Mouse (Mus musculus) kidney, embryonic 16.5 days (tissue): ENCODE data around the gene Dynll1. TPM values are rescaled to one million over a fixed set of nuclear protein-coding genes. Genes with fewer than 3 reads are reported as not detected.

ENCODE experiments used
- ATAC-seq: fragments of 200-750 bp; cut with Nextera tagmentation; 2 replicates; pipeline ENCODE4 v1.8.0; 2017; ENCODE audit warnings: moderate TSS enrichment; ENCODE audit not compliant: low FRiP score, low TSS enrichment
- H3K27ac ChIP-seq: fragments of 300-500 bp; sonication (generic); 2 replicates; pipeline ENCODE4 v1.5.1; 2014; ENCODE audit warnings: low read length
- H3K27me3 ChIP-seq: fragments of 300-500 bp; sonication (generic); 2 replicates; pipeline ENCODE4 v1.6.1; 2014; ENCODE audit warnings: low read length, control low read depth, mixed read lengths; ENCODE audit not compliant: insufficient read depth
- H3K36me3 ChIP-seq: fragments of 300-500 bp; sonication (generic); 2 replicates; pipeline ENCODE4 v1.6.1; 2014; ENCODE audit warnings: low read length, control low read depth, mixed read lengths; ENCODE audit not compliant: insufficient read depth
- H3K4me1 ChIP-seq: fragments of 300-500 bp; sonication (generic); 2 replicates; pipeline ENCODE4 v1.6.1; 2014; ENCODE audit warnings: low read length, control low read depth, mixed read lengths; ENCODE audit not compliant: insufficient read depth
- H3K4me2 ChIP-seq: fragments of 300-500 bp; sonication (generic); replicated peaks from 2 replicates; pipeline ENCODE4 v1.6.1; 2014; ENCODE audit warnings: low read depth, low read length
- H3K4me3 ChIP-seq: fragments of 300-500 bp; sonication (generic); 2 replicates; pipeline ENCODE4 v1.5.1; 2014; ENCODE audit warnings: mild to moderate bottlenecking, low read length
- H3K9ac ChIP-seq: fragments of 300-500 bp; sonication (generic); replicated peaks from 2 replicates; pipeline ENCODE4 v1.6.1; 2014; ENCODE audit warnings: low read length
- H3K9me3 ChIP-seq: fragments of 300-500 bp; sonication (generic); 2 replicates; pipeline ENCODE4 v1.6.1; 2016; ENCODE audit warnings: low read length, control low read depth
- WGBS: fragments of 180-500 bp; shearing (Covaris S2); extraction: QIAGEN DNeasy Blood & Tissue Kit; methylation state at CpG from one replicate; pipeline ENCODE4 v1.1.7; 2014; 5-methylcytosine and 5-hydroxymethylcytosine counted together
- polyA plus RNA-seq: library from polyadenylated mRNA; unstranded; fragments of >200 nt; fragmentation: Nextera tagmentation; extraction: Ambion mirVana; gene quantifications from 2 replicates; pipeline ENCODE4 v1.2.1, GENCODE M21; 2015

Dynll1 gene
- polyA plus RNA-seq: 1,559 and 1,634 TPM in 2 replicates

- ATAC-seq: peak; percentile 98
- Histone ChIP-seq H3K27me3 (no peaks in the 10 kb centered on the region), H3K27ac (peak within 1 kb of the TSS; percentile 96), H3K9ac (peak within 1 kb of the TSS; percentile 92), H3K4me1 (peaks cover 24% of the 10 kb centered on the region), H3K4me2 (peak within 1 kb of the TSS; percentile 63), H3K4me3 (peak within 1 kb of the TSS; percentile 94), H3K9me3 (no peaks in the 10 kb centered on the region), H3K36me3 (peaks cover 30% of the 10 kb centered on the region)
- under 1% methylated on average over 65 of the region's 66 CpGs for WGBS
Observed at GRCm38 (mm10) chr5:115300792-115301614, at the start of gene Dynll1. Gene Dynll1 (minus strand): TSS chr5:115300999.

DNA sequence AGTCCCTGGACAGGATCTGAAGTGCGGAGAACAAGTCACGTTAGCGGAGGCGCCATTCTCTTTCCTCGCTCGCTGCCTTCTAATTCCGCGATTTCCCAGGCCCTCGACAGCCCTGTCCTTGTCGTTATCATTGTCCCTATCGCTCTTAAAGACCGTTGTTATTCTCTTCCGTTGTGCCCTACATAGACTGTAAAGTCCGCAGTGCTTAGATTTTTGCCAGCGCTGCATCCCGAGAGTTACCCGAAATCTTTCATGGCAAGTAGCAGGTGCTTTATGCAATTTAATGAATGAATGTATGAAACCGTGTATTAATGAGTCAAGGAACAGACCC lies 48.4 kb upstream of the Dynll1 start:
- Histone ChIP-seq H3K9ac (peak overlapping the region; percentile 71), H3K27ac (peak overlapping the region; percentile 88), H3K4me2 (peak overlapping the region; percentile 71), H3K36me3 (peaks cover 18% of the 10 kb centered on the region), H3K9me3 (peaks cover 3% of the 10 kb centered on the region; the same call in 1 of the 2 replicates), H3K27me3 (no peaks in the 10 kb centered on the region; the same call in 1 of the 2 replicates), H3K4me1 (peaks cover 9% of the 10 kb centered on the region), H3K4me3 (peak overlapping the region; percentile 81)
- WGBS: 1% methylated on average over 18 of the region's 18 CpGs
- ATAC-seq: peak; percentile 25

GRCm38 (mm10) chr5:115348546-115349224 lies 47.9 kb upstream of the Dynll1 start, which contains the start of gene Cox6a1:
Gene Cox6a1 (minus strand): TSS chr5:115348981.
- Histone ChIP-seq H3K4me2 (peak within 1 kb of the TSS; percentile 71), H3K9ac (peak within 1 kb of the TSS; percentile 71), H3K4me1 (peaks cover 9% of the 10 kb centered on the region), H3K27ac (peak within 1 kb of the TSS; percentile 88), H3K36me3 (peaks cover 23% of the 10 kb centered on the region), H3K9me3 (peaks cover 3% of the 10 kb centered on the region; the same call in 1 of the 2 replicates), H3K27me3 (no peaks in the 10 kb centered on the region; the same call in 1 of the 2 replicates), H3K4me3 (peak within 1 kb of the TSS; percentile 81)
- WGBS: 0% methylated on average over 72 of the region's 74 CpGs
- peak; percentile 95 for ATAC-seq

DNA sequence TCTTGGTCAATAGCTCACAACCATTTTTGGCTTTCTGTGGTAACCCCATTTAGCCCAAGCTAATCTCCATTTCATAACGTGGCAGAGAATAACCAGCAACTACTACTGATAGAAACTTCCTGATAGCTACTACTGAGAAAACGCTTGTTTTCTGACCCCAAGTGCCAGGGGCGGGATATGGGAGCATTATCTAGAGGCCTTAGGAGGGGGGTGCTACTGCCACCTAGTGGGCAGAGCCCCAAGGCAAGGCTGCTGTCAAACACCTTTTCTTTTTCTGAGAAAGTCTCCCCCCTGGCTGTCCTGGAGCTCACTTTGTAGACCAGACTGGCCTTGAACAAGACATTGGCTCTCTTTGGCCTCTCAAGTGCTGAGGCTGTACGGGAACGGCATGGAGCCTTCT lies 46.8 kb upstream of the Dynll1 start:
- Histone ChIP-seq H3K4me3 (peak overlapping the region; percentile 81), H3K9me3 (peaks cover 3% of the 10 kb centered on the region; the same call in 1 of the 2 replicates), H3K4me1 (peaks cover 9% of the 10 kb centered on the region), H3K9ac (peak overlapping the region; percentile 45), H3K27ac (no peak overlapping the region; the same call in 1 of the 2 replicates), H3K4me2 (peak overlapping the region; percentile 71), H3K36me3 (peaks cover 35% of the 10 kb centered on the region), H3K27me3 (no peaks in the 10 kb centered on the region; the same call in 1 of the 2 replicates)
- no peak for ATAC-seq
- WGBS: 1% methylated on average over 5 of the region's 5 CpGs

DNA sequence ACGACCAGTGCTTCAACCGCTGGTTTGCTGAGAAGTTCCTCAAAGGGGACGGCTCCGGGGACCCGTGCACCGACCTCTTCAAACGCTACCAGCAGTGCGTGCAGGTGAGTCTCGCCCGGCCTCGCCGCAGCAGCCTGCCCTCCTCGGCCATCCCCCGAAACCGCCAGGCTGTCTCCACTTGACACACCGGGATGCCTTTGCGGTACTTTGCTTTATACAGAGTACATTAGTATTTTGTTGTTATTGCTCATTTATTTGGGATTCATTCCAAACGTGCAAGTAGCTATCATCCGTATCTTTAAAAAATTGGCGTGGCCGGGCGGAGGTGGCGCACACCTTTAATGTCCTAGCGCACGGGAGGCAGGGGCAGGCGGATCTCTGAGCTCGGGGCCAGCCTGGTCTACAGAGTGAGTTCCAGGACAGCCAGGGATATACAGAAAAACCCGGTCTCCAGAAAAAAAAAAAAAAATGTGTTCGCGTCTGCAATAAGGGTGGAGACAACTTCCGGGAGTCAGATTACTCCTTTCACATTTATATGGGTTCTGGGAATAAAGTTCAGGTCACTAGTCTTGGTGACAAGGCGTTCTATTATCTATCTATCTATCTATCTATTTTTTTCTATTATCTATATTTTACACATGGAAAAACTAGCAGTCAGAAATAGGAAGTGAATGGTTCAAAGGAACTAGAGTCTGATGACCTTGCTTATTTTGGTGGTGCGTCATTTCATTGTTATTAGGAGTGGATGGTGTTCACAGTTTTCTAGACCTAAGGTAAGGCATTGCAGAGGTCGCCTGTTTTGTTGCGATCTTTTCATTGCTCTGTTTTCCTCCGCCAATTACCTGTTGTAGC lies 40.7 kb upstream of the Dynll1 start:
- Histone ChIP-seq H3K9me3 (no peaks in the 10 kb centered on the region), H3K4me2 (peak overlapping the region; percentile 77), H3K9ac (peak overlapping the region; percentile 91), H3K4me1 (peaks cover 13% of the 10 kb centered on the region), H3K4me3 (peak overlapping the region; percentile 93), H3K27me3 (no peaks in the 10 kb centered on the region), H3K36me3 (peaks cover 37% of the 10 kb centered on the region), H3K27ac (no peak overlapping the region)
- no peak for ATAC-seq
- WGBS: 10% methylated on average over 36 of the region's 36 CpGs

DNA sequence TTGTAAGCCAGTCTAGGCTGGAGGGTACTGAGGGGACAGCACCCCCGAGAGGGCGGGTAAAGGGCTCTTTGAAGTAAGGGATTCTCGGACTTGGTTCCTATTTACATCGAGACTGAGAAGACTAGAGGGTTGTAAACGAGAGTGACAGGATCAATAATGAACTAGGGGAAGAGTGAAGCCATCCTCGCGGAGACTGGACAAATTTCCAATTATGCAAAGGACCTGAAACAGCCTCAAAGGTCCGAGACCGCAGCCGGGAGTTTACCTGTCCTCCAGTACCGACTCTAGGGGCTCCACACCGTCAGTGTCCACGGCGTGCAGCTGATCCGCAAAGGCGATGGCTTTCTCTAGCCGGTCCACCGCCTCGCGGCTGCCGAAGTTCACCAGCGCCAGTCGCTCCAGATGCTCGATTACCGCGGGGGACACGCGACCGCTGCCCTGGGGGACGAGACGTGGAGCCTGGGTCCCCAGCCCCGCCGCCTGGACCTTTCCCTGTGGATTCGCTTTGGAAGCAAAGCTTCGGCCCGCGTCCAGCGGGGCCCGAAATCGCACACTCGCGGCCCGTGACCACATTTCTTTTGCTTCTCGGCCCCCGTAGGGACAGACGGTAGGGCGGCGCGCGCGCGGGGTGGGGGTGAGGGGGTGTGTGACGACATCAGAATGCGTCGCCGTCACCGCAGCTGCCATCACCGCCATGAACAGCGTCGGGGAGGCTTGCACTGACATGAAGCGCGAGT lies 39.9 kb upstream of the Dynll1 start, which contains the start of the genes Gatc and Triap1:
Gatc (minus strand) TSS at position 602 of the 737 bp plus-strand sequence.
Triap1 (plus strand) TSS at position 649 of the 737 bp plus-strand sequence.
- Histone ChIP-seq H3K27me3 (no peaks in the 10 kb centered on the region), H3K4me2 (peak within 1 kb of the TSS; percentile 77), H3K4me1 (peaks cover 13% of the 10 kb centered on the region), H3K27ac (peak within 1 kb of the TSS; percentile 88), H3K9me3 (no peaks in the 10 kb centered on the region), H3K4me3 (peak within 1 kb of the TSS; percentile 93), H3K36me3 (peaks cover 41% of the 10 kb centered on the region), H3K9ac (peak within 1 kb of the TSS; percentile 91)
- ATAC-seq: peak; percentile 91
- WGBS: under 1% methylated on average over 62 of the region's 62 CpGs

DNA sequence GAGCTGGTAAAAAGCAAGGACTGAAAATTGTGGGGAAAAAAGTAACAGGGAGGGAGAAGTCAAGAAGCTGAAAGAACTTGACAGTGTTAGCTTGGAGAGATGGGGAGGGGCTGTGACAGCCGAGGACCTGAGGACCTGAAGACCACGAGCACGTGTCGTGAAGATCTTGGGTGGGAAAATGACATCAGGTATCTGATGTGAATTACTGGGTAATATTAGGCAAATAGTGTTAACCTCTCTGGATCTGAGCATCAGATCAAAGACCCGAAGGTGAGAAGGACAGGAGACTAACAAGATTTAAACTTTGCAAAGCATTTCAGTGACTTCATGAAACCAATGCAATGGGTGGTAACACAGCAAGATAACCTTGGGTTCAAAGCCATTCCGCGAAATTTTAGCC lies 39.2 kb upstream of the Dynll1 start:
- ATAC-seq: no peak
- WGBS: 24% methylated on average over 7 of the region's 7 CpGs

DNA sequence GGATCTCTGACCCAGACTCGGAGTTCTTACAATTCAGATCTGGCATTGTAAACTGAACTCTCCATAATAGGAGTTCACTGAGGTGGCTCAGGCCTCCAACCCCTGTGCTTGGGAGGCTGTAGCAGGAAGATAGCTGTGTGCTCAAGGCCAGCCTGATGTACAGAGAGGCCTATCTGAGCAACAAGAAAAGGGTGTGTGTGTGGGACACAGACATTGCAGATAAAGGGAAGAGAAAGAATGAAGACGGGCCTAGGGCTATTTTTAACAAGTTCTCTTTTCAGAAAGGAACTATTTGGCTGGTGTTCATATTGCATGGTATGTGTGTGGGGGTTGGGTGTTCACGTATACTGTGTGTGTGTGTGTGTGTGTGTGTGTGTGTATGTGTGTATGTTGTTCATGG lies 32.8 kb upstream of the Dynll1 start:
- Histone ChIP-seq H3K36me3 (peaks cover 64% of the 10 kb centered on the region), H3K27ac (no peak overlapping the region), H3K9me3 (no peaks in the 10 kb centered on the region), H3K9ac (no peak overlapping the region), H3K4me1 (peaks cover 13% of the 10 kb centered on the region), H3K4me3 (no peak overlapping the region), H3K4me2 (no peak overlapping the region), H3K27me3 (no peaks in the 10 kb centered on the region)
- WGBS: 91% methylated on average over 3 of the region's 3 CpGs
- no peak for ATAC-seq

More for the DNA sequence above, 39.2 kb upstream of the Dynll1 start:
- peaks cover 41% of the 10 kb centered on the region for H3K36me3 ChIP-seq
- no peaks in the 10 kb centered on the region for H3K27me3 ChIP-seq
- H3K4me2 ChIP-seq: peak overlapping the region; percentile 77
- H3K27ac ChIP-seq: no peak overlapping the region
- peak overlapping the region; percentile 91; the same call in 1 of the 2 replicates for H3K9ac ChIP-seq
- no peaks in the 10 kb centered on the region for H3K9me3 ChIP-seq
- peak overlapping the region; percentile 93 for H3K4me3 ChIP-seq
- peaks cover 13% of the 10 kb centered on the region for H3K4me1 ChIP-seq
